Mouse (Mus musculus) v-Abl transformed pro-B cells (cell line): ENCODE results near the gene Wwox.

Source experiments
- in situ Hi-C, 2 experiments: fragments of 400-800 bp; cut with MboI; formaldehyde crosslinking; loops; one replicate each; pipeline ENCODE4 v1.15.1; 2025; ENCODE audit not compliant: unreplicated experiment in 2 of 2

The Wwox gene

DNA sequence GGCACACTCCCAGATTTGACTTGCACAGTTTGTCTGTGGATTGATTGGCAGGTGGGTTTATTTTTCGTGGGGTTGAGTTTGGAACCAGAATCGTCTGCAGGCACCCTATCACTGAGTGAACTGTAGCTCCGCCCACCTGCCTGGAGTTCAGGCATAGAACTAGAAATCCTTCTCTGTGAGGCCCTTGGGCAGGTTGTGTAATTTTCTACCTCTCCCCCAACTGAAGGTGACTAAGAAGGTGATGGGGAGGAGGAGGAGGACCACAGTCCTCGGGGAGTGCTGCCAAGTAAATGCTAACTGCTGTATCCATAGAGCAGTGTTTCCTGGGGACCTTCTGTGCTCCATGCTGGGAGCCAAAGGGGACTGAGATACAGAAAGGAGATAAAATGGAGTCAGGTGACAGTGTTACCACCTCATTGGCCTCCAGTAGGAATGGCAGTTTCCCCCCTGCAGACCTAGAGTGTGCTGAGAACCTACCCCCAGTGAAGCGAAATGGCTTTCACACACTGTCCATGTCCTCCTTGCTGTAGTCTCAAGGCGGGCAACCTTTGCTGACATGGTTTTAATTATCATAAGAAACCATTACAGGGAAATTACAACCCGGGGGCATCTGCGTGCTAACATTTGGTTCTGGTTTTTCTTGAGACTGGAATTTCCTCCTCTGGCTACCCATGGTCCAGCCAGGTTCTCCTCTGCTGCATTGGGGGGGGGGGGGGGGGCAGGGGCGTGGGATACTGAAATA, 195.4 kb downstream of the Wwox start:
- in situ Hi-C loops: no loop called here

DNA sequence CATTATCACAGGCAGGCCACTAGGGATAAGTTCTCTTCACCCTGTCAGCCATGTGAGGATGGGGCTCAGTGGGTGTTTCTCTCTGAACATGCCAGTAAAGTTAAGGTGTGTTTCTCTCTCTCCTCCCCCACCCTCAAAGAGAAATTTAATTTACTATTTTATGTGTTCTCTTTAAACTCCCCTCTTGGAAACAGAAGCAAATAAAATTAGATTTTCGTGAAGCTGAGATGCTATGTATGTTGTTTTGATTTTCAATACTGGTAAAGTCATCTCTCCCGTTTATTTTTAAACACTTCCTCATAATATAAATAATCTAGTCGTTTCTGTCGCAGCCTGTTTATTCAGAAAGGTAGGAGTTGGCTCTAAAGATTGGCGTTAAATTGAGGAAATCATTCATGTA, 196.9 kb downstream of the Wwox start:
- in situ Hi-C loops: no loop called here

- in situ Hi-C loops: no loop called here
Measured at GRCm38 (mm10) chr8:114641809-114642208, 202.4 kb downstream of the Wwox start.

DNA sequence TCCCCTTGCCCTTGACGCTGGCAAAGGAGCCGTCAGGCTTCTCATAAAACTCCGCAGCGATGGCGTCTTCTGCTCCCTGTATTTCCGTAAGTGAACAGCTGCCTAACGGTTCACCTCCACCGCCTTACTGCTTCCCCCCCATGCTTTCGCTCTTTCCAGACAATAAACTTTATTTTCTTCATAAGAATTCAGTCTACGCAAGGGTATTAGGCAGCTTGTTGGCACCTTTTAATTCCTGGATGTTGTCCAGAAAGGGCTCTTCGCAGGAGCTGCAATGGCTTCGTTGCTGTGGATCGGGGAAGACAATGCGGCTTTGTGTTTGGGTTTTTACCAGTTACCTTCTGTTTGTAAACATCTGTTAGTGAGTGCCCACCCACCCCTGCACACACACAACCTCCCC, 211.3 kb downstream of the Wwox start:
- in situ Hi-C loops: no loop called here

DNA sequence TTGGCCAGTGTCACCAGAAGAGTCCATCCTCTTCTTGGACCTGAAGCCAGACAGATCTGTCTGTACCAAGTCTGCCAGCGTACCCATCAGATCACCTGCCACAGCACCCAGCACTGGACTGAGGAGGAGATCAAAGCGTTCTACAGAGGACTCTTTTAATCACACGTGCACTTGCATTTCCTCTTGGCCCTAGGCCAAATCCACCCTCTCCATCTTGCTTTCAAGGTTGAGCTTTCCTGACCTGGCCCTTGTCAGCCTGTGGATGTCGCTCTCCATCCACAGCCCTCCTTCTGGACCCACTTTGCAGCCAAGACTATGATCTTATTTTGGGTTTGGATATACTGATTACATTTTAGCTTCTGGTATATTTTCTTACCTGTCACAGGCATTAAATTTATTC, 218.3 kb downstream of the Wwox start:
- in situ Hi-C loops: no loop called here

GRCm38 (mm10) chr8:114658475-114658874, 219.0 kb downstream of the Wwox start:
- in situ Hi-C loops: no loop called here

DNA sequence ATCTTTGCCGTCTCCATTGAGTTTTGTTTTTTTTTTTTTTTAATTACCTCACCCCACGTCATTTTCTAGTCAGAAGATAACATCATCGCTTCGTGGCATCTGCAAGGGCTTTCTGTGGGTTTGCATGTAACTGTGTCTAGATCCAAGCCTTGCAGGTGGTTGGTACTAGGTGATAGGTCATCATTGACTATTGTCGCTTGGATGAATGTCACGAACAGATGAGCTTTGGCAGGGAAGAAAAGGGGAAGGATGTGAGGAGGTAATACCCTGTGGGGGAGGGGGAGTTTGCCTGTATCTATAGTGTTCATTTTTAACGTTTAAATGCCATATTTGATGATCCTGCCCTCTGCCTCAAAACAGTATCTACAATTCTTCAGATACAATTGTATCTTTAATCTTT, 223.6 kb downstream of the Wwox start:
- in situ Hi-C loops: no loop called here

DNA sequence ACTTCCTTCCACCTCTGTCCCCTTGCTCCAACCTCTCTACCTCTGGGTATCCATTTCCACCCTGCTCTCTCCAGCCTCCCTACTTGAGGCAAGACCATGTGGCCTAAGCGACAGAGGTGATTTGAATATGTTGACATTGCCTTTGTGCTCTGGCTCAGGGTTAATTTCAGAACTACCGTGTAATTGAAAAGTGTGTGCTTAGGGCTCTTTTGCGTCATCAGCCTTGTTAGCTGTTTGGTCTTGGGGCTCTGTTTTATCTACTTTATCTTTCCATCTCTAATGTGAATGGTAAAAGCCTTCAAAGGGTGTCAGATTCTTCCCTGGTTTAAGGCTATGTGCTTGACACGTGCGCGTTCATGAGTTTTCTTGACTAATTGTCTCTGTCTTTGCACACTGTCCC, 226.1 kb downstream of the Wwox start:
- in situ Hi-C loops: no loop called here

DNA sequence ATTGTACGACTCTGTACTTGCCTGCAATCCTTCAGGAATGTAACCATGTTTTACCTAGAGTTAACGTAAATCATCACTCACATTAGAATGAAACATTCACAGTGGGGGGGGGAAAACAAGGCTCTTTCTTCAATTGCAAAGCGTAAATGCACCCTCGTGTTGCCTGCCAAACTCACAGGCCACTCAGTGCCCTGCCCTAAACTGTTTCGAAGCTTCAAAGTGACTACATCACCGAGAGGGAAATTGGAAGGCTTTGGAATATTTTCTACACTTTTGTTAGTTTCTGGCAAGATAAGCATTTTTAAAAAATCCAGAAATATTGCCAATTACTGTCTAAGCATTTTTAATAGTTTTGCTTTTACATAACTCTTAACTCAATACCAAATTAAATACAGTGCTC, 231.3 kb downstream of the Wwox start:
- in situ Hi-C loops: no loop called here

GRCm38 (mm10) chr8:114671237-114671674, 231.8 kb downstream of the Wwox start:
- in situ Hi-C loops: no loop called here

DNA sequence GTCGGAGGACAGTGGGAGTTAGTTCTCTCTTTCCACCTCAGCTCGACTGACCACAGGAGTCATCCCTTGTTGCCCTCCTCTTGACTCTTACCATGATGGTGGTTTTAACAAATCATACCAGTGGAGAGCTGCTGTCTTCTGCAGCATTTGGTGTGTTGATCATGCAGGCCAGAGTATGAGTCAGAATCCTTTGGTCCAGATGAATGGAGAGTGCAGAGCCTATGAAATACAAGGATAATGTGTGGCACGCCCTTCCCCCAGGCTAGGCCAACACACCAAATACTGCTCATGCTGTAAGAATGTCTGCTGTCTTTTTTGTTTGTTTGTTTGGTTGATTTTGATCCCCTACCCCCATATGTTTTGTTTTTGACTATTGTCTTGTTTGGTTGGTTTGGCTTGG, 234.0 kb downstream of the Wwox start:
- in situ Hi-C loops: no loop called here

- in situ Hi-C loops: no loop called here
Measured at GRCm38 (mm10) chr8:114675151-114675550, 235.7 kb downstream of the Wwox start.

GRCm38 (mm10) chr8:114676918-114677317, 237.5 kb downstream of the Wwox start:
- in situ Hi-C loops: no loop called here

DNA sequence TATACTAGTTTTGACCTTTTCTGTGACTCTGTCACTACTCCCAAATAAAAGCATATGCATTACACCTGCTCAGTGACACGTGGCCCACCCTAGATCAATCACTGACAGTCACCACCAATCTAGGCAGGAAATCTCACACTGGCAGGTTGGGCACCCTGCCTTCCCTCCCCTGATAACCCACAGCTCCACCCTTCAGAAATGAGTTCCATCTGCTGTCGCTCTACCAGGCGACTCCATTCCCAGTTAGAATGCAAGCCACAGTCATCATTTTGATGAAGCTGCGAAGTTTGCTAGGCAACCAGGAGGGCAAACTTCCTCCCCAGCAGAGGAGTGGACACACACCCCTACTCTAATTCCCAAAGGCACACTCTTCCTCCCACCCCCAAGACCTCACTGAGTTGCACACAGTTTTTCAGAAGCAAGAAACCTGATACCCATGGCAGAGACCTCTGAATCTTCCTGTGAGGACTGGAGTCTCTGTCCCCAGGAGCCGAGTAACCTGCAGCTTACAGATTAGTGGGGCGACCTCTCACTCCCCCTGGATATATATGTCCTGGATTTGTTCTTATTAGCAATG, 238.2 kb downstream of the Wwox start:
- in situ Hi-C loops: no loop called here

GRCm38 (mm10) chr8:114679386-114680098, 240.1 kb downstream of the Wwox start:
- in situ Hi-C loops: no loop called here

- in situ Hi-C loops: no loop called here
Measured at GRCm38 (mm10) chr8:114681136-114681535, 241.7 kb downstream of the Wwox start.

DNA sequence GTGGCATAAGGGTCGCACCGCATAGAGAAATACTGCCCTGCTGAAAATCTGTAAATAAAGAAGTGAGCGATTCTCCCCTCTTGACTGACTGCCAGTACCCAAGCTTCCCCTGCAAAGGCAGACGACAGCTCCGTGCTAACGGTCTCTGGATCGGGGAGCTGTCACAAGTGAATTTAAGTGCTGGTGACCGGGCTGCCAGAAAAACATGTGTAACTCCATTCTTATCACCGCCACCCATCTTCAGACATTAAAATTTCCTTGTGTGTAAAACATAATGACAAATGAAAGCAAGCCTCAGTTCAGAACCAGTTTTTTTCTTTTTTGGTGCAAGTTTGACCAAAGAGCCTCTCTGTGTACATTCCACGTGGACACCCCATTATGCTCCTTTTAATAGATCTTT, 242.7 kb downstream of the Wwox start:
- in situ Hi-C loops: no loop called here

- in situ Hi-C loops: no loop called here
Measured at GRCm38 (mm10) chr8:114684046-114684702, 244.7 kb downstream of the Wwox start.

- in situ Hi-C loops: no loop called here
Measured at GRCm38 (mm10) chr8:114686462-114686861, 247.0 kb downstream of the Wwox start.

DNA sequence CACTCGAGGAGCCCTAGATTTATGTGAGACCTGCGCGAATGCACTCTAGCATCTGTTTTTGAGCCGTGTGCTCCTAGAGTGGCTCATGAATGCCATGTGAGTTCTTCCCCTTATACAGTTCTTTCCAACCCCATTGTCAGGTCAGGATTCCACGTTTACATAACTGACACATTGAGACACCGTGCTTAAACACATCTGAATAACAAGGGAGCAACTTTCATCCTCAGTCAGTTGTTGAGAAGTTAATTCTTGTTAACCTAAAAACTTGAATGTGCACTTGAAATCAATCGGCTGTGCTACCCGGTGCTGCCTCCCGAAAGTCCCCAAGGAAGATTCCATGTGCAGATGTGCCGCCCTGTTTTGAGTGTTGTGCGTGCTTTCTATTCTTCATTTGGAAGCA, 249.3 kb downstream of the Wwox start:
- in situ Hi-C loops: no loop called here

DNA sequence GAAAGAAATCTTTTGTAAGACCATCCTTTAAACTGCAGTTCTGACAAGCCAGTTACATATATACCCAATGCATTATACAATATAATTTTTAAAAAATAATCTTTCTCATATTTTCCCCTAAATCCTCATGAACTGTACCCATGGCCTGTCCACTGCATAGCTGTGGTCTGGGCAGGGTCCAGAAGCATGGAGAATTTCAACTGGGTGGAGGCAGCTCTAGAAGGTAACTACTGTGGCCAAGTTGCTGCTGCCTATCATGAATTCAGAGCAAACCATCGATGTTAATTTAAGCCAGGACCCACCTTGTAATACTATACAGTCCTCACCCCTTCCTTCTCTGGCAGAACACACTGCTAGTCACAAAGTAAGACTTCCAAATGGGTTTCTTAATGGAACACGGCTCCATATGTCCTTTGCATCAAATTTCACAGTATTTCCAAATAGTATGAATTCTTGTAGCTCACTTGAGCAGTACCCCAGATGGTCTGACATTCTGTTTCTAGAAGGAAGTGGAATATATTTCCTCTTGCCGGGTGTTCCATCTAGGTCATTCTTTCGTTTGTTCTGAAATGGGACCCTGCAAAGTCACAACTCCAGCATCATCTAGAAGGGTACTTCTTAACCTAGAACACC, 255.2 kb downstream of the Wwox start:
- in situ Hi-C loops: no loop called here
